Mouse (Mus musculus): ENCODE results near the gene Depdc5. TPM values are rescaled to one million over a fixed set of nuclear protein-coding genes. Genes with fewer than 3 reads are reported as not detected.
"Not testable (repeated sequence)": the region's sequence is repeated elsewhere in the genome, so short reads cannot be mapped to it uniquely, and the experiment has no call there.

Gene Depdc5
- total and polyA plus RNA-seq, 2 experiments from 2014 or later = 13.4 to 30.3 TPM

DNA sequence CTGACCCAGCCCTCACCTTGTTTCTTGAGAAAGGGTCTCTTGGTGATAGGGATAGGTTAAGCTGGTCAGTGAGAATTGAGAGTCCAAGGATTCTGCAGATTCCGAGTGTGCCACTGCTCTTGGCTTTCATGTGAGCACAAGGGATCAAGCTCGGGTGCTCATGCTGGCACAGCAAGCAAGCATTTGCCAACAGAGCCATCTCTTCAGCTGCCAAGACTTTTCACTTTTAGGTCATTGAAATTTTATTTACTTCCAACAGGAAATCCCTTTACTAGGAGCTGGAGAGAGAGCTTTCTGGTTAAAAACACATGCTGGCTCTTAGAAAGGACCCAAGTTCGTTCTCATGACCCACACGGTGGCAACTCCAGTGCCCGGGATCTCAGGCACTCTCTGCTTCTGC lies 26.5 kb upstream of the Depdc5 start:
- Histone ChIP-seq H3K4me3 (ENCODE audit: low read depth, low read length) (no peak overlapping the region), H3K27me3 (ENCODE audit: insufficient read depth, low read length) (no peaks in the 10 kb centered on the region), H3K9ac (no peak overlapping the region), H3K9me3 (ENCODE audit: low read length) (no peaks in the 10 kb centered on the region), H3K4me2 (ENCODE audit: low read depth) (no peak overlapping the region), H3K4me1 (ENCODE audit: insufficient read depth) (no peaks in the 10 kb centered on the region), H3K27ac (ENCODE audit: low read depth, low read length) (no peak overlapping the region), H3K36me3 (ENCODE audit: insufficient read depth) (peaks cover 52% of the 10 kb centered on the region)
- no peak for ATAC-seq
- no peak for DNase-seq
- WGBS = 80% methylated on average over 5 of the region's 5 CpGs
- no peak for TF ChIP-seq CTCF (IDR thresholded peaks at IDR 0.05; ENCODE audit: low read depth)

GRCm38 (mm10) chr5:32840029-32840428 lies 23.5 kb upstream of the Depdc5 start:
- H3K27me3 ChIP-seq (ENCODE audit: insufficient read depth, low read length) = no peaks in the 10 kb centered on the region
- no peak overlapping the region for H3K9ac ChIP-seq
- WGBS = 95% methylated on average over 2 of the region's 2 CpGs
- H3K4me1 ChIP-seq (ENCODE audit: insufficient read depth) = no peaks in the 10 kb centered on the region
- ATAC-seq = no peak
- no peak overlapping the region for H3K4me2 ChIP-seq (ENCODE audit: low read depth)
- no peak overlapping the region for H3K4me3 ChIP-seq (ENCODE audit: low read depth, low read length)
- TF ChIP-seq CTCF (IDR thresholded peaks at IDR 0.05; ENCODE audit: low read depth) = no peak
- no peaks in the 10 kb centered on the region for H3K9me3 ChIP-seq (ENCODE audit: low read length)
- peaks cover 63% of the 10 kb centered on the region for H3K36me3 ChIP-seq (ENCODE audit: insufficient read depth)
- no peak for DNase-seq
- no peak overlapping the region for H3K27ac ChIP-seq (ENCODE audit: low read depth, low read length)

DNA sequence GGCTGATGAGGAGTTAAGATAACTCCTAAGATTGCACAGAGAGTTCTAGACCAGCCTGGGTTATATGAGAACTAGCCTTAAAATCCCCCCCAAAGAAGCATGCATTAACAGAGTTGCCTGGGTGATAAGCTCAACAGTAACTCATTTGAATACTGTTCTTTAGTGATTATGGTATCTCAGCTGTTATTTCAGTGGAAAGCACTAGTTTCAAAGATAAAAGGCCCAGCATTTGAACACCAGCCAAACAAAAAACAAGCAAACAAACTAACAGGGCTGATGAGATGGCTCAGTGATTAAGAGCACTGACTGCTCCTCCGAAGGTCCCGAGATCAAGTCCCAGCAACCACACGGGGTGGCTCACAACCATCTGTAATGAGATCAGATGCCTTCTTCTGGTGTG lies 14.3 kb upstream of the Depdc5 start:
- no peak for TF ChIP-seq CTCF (IDR thresholded peaks at IDR 0.05; ENCODE audit: low read depth)
- ATAC-seq (no peak), DNase-seq (no peak)
- WGBS = 86% methylated on average over 3 of the region's 3 CpGs
- H3K36me3 ChIP-seq (ENCODE audit: insufficient read depth) = peaks cover 4% of the 10 kb centered on the region; the same call in 1 of the 2 replicates
- peaks cover 18% of the 10 kb centered on the region for H3K4me1 ChIP-seq (ENCODE audit: insufficient read depth)
- no peaks in the 10 kb centered on the region for H3K27me3 ChIP-seq (ENCODE audit: insufficient read depth, low read length)
- no peak overlapping the region for H3K4me3 ChIP-seq (ENCODE audit: low read depth, low read length)
- no peak overlapping the region for H3K9ac ChIP-seq
- H3K4me2 ChIP-seq (ENCODE audit: low read depth) = no peak overlapping the region
- H3K27ac ChIP-seq (ENCODE audit: low read depth, low read length) = no peak overlapping the region
- no peaks in the 10 kb centered on the region for H3K9me3 ChIP-seq (ENCODE audit: low read length)

DNA sequence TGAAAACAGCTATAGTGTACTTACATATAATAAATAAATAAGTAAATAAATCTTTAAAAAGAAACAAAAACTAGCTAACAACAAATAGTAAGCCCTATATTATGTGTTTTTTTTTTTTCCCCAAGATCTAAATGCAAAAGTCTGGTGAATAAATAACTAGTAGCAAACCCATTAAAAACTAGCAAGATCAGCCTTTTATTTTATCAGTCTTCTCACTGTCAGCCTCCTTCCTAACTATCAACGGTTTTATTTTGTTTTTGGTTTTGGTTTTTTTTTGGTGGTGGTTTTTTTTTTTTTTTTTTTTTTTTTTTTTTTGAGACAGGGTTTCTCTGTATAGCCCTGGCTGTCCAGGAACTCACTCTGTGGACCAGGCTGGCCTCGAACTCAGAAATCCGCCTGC lies 13.9 kb upstream of the Depdc5 start:
- not testable (repeated sequence) for DNase-seq; H3K9me3 ChIP-seq (ENCODE audit: low read length); H3K9ac ChIP-seq; H3K27me3 ChIP-seq (ENCODE audit: insufficient read depth, low read length); H3K4me3 ChIP-seq (ENCODE audit: low read depth, low read length); ATAC-seq; H3K4me2 ChIP-seq (ENCODE audit: low read depth); H3K27ac ChIP-seq (ENCODE audit: low read depth, low read length); H3K36me3 ChIP-seq (ENCODE audit: insufficient read depth)
- whole genome bisulfite sequencing = 100% methylated on average over 3 of the region's 3 CpGs
- H3K4me1 ChIP-seq (ENCODE audit: insufficient read depth) = peaks cover 21% of the 10 kb centered on the region

DNA sequence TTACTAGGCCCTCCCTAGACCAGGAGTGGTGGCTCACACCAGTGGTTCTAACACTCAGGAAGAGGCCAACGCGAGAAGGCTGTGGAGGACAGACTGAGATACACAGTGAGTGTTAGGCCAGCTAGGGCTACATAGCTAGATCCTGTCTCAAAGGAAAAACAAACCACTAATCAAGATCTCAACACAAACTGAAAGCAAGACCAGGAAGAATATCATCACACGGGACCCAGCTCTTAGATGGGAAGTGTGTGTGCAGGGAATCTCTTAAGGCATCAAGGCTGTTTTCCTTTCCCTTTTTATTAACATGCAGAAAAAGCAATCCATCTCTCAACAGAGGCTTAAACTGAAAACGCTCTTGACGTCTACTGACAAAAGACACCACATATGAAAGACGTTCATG lies 11.5 kb upstream of the Depdc5 start:
- 53% methylated on average over 6 of the region's 6 CpGs for WGBS
- Histone ChIP-seq H3K9ac (peak overlapping the region; percentile 29; the same call in 1 of the 2 replicates), H3K36me3 (ENCODE audit: insufficient read depth) (no peaks in the 10 kb centered on the region; the same call in 1 of the 2 replicates), H3K4me3 (ENCODE audit: low read depth, low read length) (no peak overlapping the region), H3K4me1 (ENCODE audit: insufficient read depth) (peaks cover 21% of the 10 kb centered on the region), H3K27me3 (ENCODE audit: insufficient read depth, low read length) (no peaks in the 10 kb centered on the region), H3K9me3 (ENCODE audit: low read length) (no peaks in the 10 kb centered on the region), H3K4me2 (ENCODE audit: low read depth) (peak overlapping the region; percentile 77), H3K27ac (ENCODE audit: low read depth, low read length) (no peak overlapping the region)
- ATAC-seq = no peak
- no peak for TF ChIP-seq CTCF (IDR thresholded peaks at IDR 0.05; ENCODE audit: low read depth)
- no peak for DNase-seq

GRCm38 (mm10) chr5:32853731-32854507 lies 9.6 kb upstream of the Depdc5 start, which contains the start of gene Prr14l:
Gene Prr14l (minus strand): TSS chr5:32854256.
- DNase-seq = peak; percentile 99
- Histone ChIP-seq H3K4me1 (ENCODE audit: insufficient read depth) (peaks cover 21% of the 10 kb centered on the region), H3K9ac (peak within 1 kb of the TSS; percentile 75), H3K27me3 (ENCODE audit: insufficient read depth, low read length) (no peaks in the 10 kb centered on the region), H3K36me3 (ENCODE audit: insufficient read depth) (no peaks in the 10 kb centered on the region), H3K4me3 (ENCODE audit: low read depth, low read length) (peak within 1 kb of the TSS; percentile 59), H3K27ac (ENCODE audit: low read depth, low read length) (peak within 1 kb of the TSS; percentile 77), H3K4me2 (ENCODE audit: low read depth) (peak within 1 kb of the TSS; percentile 77), H3K9me3 (ENCODE audit: low read length) (no peaks in the 10 kb centered on the region)
- WGBS = 3% methylated on average over 51 of the region's 51 CpGs
- ATAC-seq = peak; percentile 98
- no peak for TF ChIP-seq CTCF (IDR thresholded peaks at IDR 0.05; ENCODE audit: low read depth)

GRCm38 (mm10) chr5:32854818-32855217 lies 8.7 kb upstream of the Depdc5 start:
- TF ChIP-seq CTCF (IDR thresholded peaks at IDR 0.05; ENCODE audit: low read depth) = no peak
- no peak overlapping the region for H3K9ac ChIP-seq
- no peak for ATAC-seq
- peaks cover 21% of the 10 kb centered on the region for H3K4me1 ChIP-seq (ENCODE audit: insufficient read depth)
- 89% methylated on average over 4 of the region's 4 CpGs for WGBS
- H3K9me3 ChIP-seq (ENCODE audit: low read length) = no peaks in the 10 kb centered on the region
- H3K27me3 ChIP-seq (ENCODE audit: insufficient read depth, low read length) = no peaks in the 10 kb centered on the region
- no peak for DNase-seq
- no peaks in the 10 kb centered on the region for H3K36me3 ChIP-seq (ENCODE audit: insufficient read depth)
- H3K4me3 ChIP-seq (ENCODE audit: low read depth, low read length) = no peak overlapping the region
- H3K4me2 ChIP-seq (ENCODE audit: low read depth) = no peak overlapping the region
- H3K27ac ChIP-seq (ENCODE audit: low read depth, low read length) = peak overlapping the region; percentile 29; the same call in 1 of the 2 replicates

DNA sequence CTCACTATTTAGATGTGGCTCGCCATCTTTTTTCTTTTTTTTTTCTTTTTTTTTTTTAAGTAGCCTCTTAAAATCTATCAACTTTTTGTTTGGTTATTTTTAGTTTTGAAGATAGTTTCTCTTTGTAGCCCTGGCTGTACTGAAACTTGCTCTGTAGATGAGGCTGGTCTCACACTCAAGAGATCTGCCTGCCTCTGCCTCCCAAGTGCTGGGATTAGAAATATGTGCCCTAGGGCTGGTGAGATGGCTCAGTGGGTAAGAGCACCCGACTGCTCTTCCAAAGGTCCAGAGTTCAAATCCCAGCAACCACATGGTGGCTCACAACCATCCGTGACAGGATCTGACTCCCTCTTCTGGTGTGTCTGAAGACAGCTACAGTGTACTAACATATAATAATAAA lies 8.2 kb upstream of the Depdc5 start:
- not testable (repeated sequence) for H3K27ac ChIP-seq (ENCODE audit: low read depth, low read length); H3K9ac ChIP-seq; ATAC-seq; H3K36me3 ChIP-seq (ENCODE audit: insufficient read depth); H3K4me2 ChIP-seq (ENCODE audit: low read depth); H3K9me3 ChIP-seq (ENCODE audit: low read length); H3K4me3 ChIP-seq (ENCODE audit: low read depth, low read length); H3K27me3 ChIP-seq (ENCODE audit: insufficient read depth, low read length); DNase-seq
- peaks cover 21% of the 10 kb centered on the region for H3K4me1 ChIP-seq (ENCODE audit: insufficient read depth)
- 91% methylated on average over 2 of the region's 3 CpGs for WGBS

All from forebrain, postnatal 0 days (tissue).